Mouse (Mus musculus): ENCODE measurements around the gene Cadps.

- TF ChIP-seq POLR2A (IDR thresholded peaks at IDR 0.05; ENCODE audit: insufficient read depth, low read depth, low read length): no peak
- no peak for TF ChIP-seq CTCF (IDR thresholded peaks at IDR 0.05)
- TF ChIP-seq EP300 (IDR thresholded peaks at IDR 0.05; ENCODE audit: insufficient read depth, low read depth, low read length): no peak
Observed at GRCm38 (mm10) chr14:12346865-12347600, 475.8 kb downstream of the Cadps start.

Data from heart, adult 2 months (tissue).